Mouse (Mus musculus) forebrain, embryonic 11.5 days (tissue): ENCODE measurements at regions not wholly inside any gene's neighbourhood (a gene's known extent, or its start where the extent isn't known, plus 50 kb on each side); places are given as distances from the start of the nearest gene placed in this dataset.

ENCODE experiments used
- ATAC-seq: fragments of 200-750 bp; cut with Nextera tagmentation; replicated peaks from 2 replicates; pipeline ENCODE4 v1.8.0; 2017; ENCODE audit warnings: moderate TSS enrichment; ENCODE audit not compliant: low FRiP score
- DNase-seq: peaks from one replicate; pipeline ENCODE4 v3.0.0-alpha.2; 2017; ENCODE audit warnings: low spot score
- H3K27ac ChIP-seq: fragments of 300-500 bp; sonication (generic); 2 replicates; pipeline ENCODE4 v1.5.1; 2014; ENCODE audit warnings: low read depth, low read length
- H3K27me3 ChIP-seq: fragments of 300-500 bp; sonication (generic); 2 replicates; pipeline ENCODE4 v1.6.1; 2014; ENCODE audit warnings: mild to moderate bottlenecking, low read length, mixed read lengths; ENCODE audit not compliant: control insufficient read depth, insufficient read depth
- H3K36me3 ChIP-seq: fragments of 300-500 bp; sonication (generic); 2 replicates; pipeline ENCODE4 v1.6.1; 2014; ENCODE audit warnings: mild to moderate bottlenecking, low read length, moderate library complexity, mixed read lengths; ENCODE audit not compliant: control insufficient read depth, insufficient read depth
- H3K4me1 ChIP-seq: fragments of 300-500 bp; sonication (generic); replicated peaks from 2 replicates; pipeline ENCODE4 v1.6.1; 2014; ENCODE audit warnings: low read length, mixed read lengths; ENCODE audit not compliant: control insufficient read depth, insufficient read depth
- H3K4me2 ChIP-seq: fragments of 300-500 bp; sonication (generic); 2 replicates; pipeline ENCODE4 v1.6.1; 2014; ENCODE audit warnings: low read depth, mild to moderate bottlenecking, low read length, moderate library complexity, mixed read lengths; ENCODE audit not compliant: severe bottlenecking
- H3K4me3 ChIP-seq: fragments of 300-500 bp; sonication (generic); 2 replicates; pipeline ENCODE4 v1.5.1; 2014; ENCODE audit warnings: low read depth, low read length
- H3K9ac ChIP-seq: fragments of 300-500 bp; sonication (generic); 2 replicates; pipeline ENCODE4 v1.6.1; 2014; ENCODE audit warnings: low read length
- H3K9me3 ChIP-seq: fragments of 300-500 bp; sonication (generic); 2 replicates; pipeline ENCODE4 v1.6.1; 2016; ENCODE audit warnings: low read length, mixed read lengths; ENCODE audit not compliant: control insufficient read depth
- WGBS: fragments of 180-500 bp; shearing (Covaris S2); extraction: QIAGEN DNeasy Blood & Tissue Kit; methylation state at CpG from one replicate; pipeline ENCODE4 v1.1.7; 2014; 5-methylcytosine and 5-hydroxymethylcytosine counted together

DNA sequence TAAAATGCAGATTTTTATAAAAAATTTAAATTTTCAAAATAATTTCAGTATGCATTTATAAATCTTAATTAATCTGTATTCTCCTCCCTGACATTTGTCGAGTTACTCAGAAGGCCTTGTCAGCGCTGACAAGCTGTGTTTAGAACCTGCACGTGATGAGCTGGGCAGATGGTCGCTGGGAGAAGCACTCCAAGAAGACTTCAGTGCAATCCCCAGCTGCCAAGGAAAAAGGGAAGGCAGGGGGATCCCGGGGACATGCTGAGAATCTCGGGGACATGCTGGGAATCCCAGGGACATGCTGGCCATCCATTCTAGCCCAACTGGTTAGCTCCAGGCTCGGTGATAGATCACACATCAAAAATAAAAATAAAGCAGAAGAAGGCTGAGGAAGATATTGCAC, 172.9 kb downstream of the Hlx start:
- no peaks in the 10 kb centered on the region for H3K9me3 ChIP-seq
- ATAC-seq (no peak), DNase-seq (no peak)
- no peaks in the 10 kb centered on the region for H3K27me3 ChIP-seq
- H3K27ac ChIP-seq: no peak overlapping the region
- H3K36me3 ChIP-seq: no peaks in the 10 kb centered on the region
- no peak overlapping the region for H3K9ac ChIP-seq
- no peaks in the 10 kb centered on the region for H3K4me1 ChIP-seq
- 80% methylated on average over 7 of the region's 7 CpGs for WGBS
- H3K4me2 ChIP-seq: no peak overlapping the region
- no peak overlapping the region for H3K4me3 ChIP-seq

DNA sequence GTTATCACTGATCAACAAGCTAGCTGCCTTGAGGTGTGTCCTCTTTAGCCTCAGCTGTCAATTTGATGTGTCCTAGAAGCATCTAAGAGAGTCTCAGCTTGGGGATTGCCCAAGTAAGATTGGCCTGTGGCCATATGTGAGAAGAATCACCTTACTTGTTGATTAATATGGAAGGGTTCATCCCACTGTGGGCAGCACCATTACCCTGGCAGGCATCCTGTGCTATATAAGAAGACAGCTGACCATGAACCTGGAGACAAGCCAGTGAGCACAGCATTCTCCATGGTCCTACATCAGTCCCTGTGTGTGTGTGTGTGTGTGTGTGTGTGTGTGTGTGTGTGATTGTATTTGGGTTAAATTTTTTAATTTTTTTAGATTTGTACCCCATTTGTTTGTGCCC, 178.6 kb downstream of the Hlx start:
- Histone ChIP-seq H3K4me1 (no peaks in the 10 kb centered on the region), H3K27me3 (no peaks in the 10 kb centered on the region), H3K36me3 (no peaks in the 10 kb centered on the region), H3K9me3 (no peaks in the 10 kb centered on the region), H3K27ac (no peak overlapping the region), H3K4me3 (no peak overlapping the region), H3K9ac (no peak overlapping the region), H3K4me2 (no peak overlapping the region)
- no peak for ATAC-seq
- DNase-seq: no peak

DNA sequence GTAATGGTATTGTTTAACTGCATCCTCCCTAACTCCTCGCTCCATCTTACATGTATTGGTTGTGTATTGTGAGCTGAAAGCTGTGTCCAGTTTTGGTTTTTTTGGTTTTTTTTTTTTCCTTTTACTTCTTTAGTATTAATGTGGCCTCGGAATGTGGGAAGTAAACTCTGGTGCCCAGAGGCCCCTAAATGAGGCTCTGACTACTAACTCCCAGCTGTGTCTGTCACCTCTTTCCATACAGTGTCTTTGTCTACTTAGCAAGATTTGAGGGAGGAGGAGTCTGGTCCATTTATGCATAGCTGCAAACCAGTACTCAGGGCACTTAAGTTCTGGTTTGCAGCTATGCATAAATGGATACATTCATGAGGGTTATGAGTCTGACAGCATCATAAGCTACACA, 181.9 kb downstream of the Hlx start:
- no peak for DNase-seq
- H3K9me3 ChIP-seq: no peaks in the 10 kb centered on the region
- H3K4me3 ChIP-seq: no peak overlapping the region
- no peak overlapping the region for H3K27ac ChIP-seq
- no peaks in the 10 kb centered on the region for H3K4me1 ChIP-seq
- no peak overlapping the region for H3K9ac ChIP-seq
- no peak for ATAC-seq
- H3K36me3 ChIP-seq: no peaks in the 10 kb centered on the region
- 88% methylated on average over 2 of the region's 2 CpGs for WGBS
- H3K4me2 ChIP-seq: no peak overlapping the region
- H3K27me3 ChIP-seq: no peaks in the 10 kb centered on the region

DNA sequence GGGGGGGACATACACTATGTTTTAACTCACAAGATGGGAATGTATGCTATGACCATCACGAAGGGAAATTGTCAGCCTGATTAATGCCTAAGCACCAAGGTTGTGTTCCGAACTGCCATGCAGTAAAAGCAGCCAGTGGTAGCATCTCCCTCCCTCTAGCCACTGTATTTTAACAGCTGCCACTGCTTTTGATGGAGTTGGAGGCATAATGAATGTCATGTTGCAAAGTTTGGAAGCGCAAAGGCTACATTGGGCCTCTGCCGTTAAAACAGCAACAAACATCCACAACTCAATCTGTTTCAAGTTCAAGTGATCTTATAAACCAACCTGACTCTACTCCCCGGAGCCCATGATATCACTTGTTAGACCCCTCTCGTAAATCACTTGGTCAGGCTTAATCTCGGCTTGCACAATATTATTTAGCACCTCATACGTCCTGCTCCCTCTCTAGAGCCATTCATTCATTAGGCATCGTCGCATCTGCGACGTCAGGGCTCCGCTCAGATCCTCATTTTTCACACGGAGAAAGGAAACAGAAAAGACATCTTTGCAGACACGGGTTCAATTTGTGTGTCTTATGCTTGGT, 184.7 kb downstream of the Hlx start:
- 92% methylated on average over 15 of the region's 15 CpGs for WGBS
- Histone ChIP-seq H3K4me1 (no peaks in the 10 kb centered on the region), H3K36me3 (no peaks in the 10 kb centered on the region), H3K27ac (no peak overlapping the region), H3K4me2 (no peak overlapping the region), H3K4me3 (no peak overlapping the region), H3K9me3 (no peaks in the 10 kb centered on the region), H3K27me3 (no peaks in the 10 kb centered on the region), H3K9ac (no peak overlapping the region)
- ATAC-seq (no peak), DNase-seq (no peak)

DNA sequence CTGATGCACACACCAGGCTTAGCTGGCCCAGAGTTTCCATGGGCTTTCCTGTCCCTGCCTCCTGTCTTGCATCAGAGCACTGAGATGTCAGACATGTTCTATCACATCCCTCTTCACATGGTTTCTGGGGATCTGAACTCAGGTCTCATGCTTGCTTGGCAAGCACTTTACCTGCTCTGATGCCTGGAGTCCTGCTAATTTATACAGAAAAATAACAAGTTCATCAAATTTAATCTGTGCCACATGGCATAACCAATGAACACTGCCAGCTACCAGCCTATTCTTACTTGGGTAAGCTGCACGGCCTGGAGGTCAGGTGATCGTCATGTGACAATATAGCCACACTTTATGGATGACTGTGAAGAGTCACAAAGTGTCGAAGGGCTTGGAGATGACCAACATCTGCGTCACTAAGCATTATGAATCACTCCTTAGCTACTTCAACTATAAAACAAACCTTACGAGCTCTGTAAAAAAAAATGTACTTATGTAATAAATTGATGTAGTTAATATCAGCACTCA, 186.2 kb downstream of the Hlx start:
- H3K27ac ChIP-seq: no peak overlapping the region
- no peak overlapping the region for H3K9ac ChIP-seq
- WGBS: 89% methylated on average over 5 of the region's 5 CpGs
- H3K4me1 ChIP-seq: no peaks in the 10 kb centered on the region
- ATAC-seq (no peak), DNase-seq (no peak)
- H3K27me3 ChIP-seq: no peaks in the 10 kb centered on the region
- H3K36me3 ChIP-seq: no peaks in the 10 kb centered on the region
- no peak overlapping the region for H3K4me3 ChIP-seq
- no peak overlapping the region for H3K4me2 ChIP-seq
- no peaks in the 10 kb centered on the region for H3K9me3 ChIP-seq

DNA sequence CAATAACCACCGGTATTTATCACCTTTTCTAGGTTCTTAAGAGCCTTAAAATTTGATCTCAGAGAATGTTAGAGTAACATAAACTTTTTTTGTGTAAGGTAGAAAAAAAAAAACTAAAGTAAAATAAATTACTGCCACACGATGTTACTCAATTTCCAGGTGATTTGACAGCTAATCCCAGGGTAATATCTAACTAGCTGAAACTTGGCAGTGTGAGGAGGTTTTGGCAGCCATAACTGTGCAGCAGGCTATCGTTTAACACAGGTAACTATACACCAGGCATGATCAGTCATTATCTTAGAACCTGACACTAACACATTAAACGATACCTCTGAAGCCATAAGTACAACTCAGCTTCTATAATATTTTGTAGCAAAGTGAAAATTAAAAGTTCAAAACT, 187.3 kb downstream of the Hlx start:
- ATAC-seq (no peak), DNase-seq (no peak)
- Histone ChIP-seq H3K4me1 (no peaks in the 10 kb centered on the region), H3K27ac (no peak overlapping the region), H3K27me3 (no peaks in the 10 kb centered on the region), H3K4me3 (no peak overlapping the region), H3K36me3 (no peaks in the 10 kb centered on the region), H3K9me3 (no peaks in the 10 kb centered on the region), H3K9ac (no peak overlapping the region), H3K4me2 (no peak overlapping the region)
- 86% methylated on average over 4 of the region's 4 CpGs for WGBS

DNA sequence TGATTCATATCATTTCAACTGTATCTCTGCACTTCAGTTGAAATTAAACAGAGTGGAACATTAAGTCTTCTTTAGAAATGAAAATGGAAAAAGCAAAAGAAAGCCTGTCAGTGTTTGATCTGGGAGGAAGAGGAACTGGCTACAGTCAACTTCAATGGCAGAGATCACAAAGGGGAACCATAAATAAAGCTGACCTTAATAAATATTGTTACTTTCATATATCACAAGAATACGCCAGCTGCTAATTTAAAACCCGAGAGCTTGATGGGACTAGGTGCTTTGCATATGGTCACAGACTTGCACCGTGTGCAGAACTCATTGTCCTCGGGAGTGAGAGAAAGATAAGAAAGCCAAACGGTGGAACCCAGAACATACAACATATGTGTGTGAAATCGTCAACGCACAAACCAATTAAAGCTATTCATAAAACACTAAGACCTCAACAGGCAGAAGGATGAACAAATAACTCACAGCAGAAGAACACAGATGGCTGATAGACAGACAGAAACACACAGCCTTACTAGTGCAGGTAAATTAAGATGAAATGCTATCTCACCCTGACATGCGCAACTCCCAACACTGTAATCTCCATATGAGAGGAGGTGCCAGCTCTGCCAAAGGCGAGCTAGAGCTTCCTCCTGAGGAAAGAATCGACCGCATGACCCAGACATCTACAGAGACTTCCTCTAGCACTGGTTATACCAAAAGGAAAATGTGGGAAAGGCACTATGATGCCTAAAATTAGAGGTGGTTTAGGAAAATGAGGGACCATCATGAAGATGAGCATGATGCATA, 189.9 kb downstream of the Hlx start:
- Histone ChIP-seq H3K9ac (no peak overlapping the region), H3K4me3 (no peak overlapping the region), H3K27ac (no peak overlapping the region), H3K4me2 (no peak overlapping the region), H3K27me3 (no peaks in the 10 kb centered on the region), H3K4me1 (no peaks in the 10 kb centered on the region), H3K9me3 (no peaks in the 10 kb centered on the region), H3K36me3 (no peaks in the 10 kb centered on the region)
- DNase-seq (no peak), ATAC-seq (no peak)
- 88% methylated on average over 11 of the region's 11 CpGs for WGBS

DNA sequence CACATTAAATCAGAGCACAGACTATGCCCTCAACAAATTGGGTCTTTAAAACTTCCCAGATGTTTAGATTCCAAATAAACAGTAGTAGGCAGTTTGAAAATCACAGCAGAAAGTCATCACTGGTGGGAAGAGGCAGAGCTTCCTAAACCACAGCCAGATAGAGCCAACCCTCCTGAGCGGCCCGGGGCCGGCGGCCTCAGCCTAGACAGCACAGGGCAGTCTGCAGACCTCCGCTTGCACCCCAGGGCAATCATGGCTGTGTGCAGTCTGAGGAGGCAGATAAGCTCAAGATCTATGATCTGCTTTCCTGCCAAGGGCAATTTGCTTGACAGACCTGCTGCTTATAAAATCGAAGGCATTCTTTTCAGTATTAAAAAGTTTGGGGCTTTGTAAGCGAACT, 192.6 kb downstream of the Hlx start:
- 91% methylated on average over 7 of the region's 7 CpGs for WGBS
- Histone ChIP-seq H3K4me3 (no peak overlapping the region), H3K36me3 (no peaks in the 10 kb centered on the region), H3K4me2 (no peak overlapping the region), H3K4me1 (no peaks in the 10 kb centered on the region), H3K9me3 (no peaks in the 10 kb centered on the region), H3K27ac (no peak overlapping the region), H3K9ac (no peak overlapping the region), H3K27me3 (no peaks in the 10 kb centered on the region)
- ATAC-seq (no peak), DNase-seq (no peak)
